Mouse (Mus musculus) testis, adult 2 months (tissue): ENCODE data around the gene Stxbp2. TPM values are rescaled to one million over a fixed set of nuclear protein-coding genes. Genes with fewer than 3 reads are reported as not detected.

Source experiments
- H3K27ac ChIP-seq: fragments of 200-500 bp; 2 replicates; pipeline ENCODE4 v1.5.1; 2012; ENCODE audit warnings: low read depth, low read length; ENCODE audit not compliant: control insufficient read depth, insufficient read depth
- H3K27me3 ChIP-seq: fragments of 200-500 bp; 2 replicates; pipeline ENCODE4 v1.6.1; 2012; ENCODE audit warnings: mild to moderate bottlenecking, low read length, moderate library complexity; ENCODE audit not compliant: control insufficient read depth, insufficient read depth
- H3K36me3 ChIP-seq: fragments of 200-500 bp; 2 replicates; pipeline ENCODE4 v1.6.1; 2012; ENCODE audit warnings: mild to moderate bottlenecking, low read length; ENCODE audit not compliant: control insufficient read depth, insufficient read depth
- H3K4me1 ChIP-seq: fragments of 200-500 bp; 2 replicates; pipeline ENCODE4 v1.6.1; 2012; ENCODE audit warnings: low read length; ENCODE audit not compliant: control insufficient read depth, insufficient read depth
- H3K4me3 ChIP-seq: fragments of 200-500 bp; 2 replicates; pipeline ENCODE4 v1.5.1; 2012; ENCODE audit warnings: low read depth, mild to moderate bottlenecking, low read length, moderate library complexity, mixed read lengths; ENCODE audit not compliant: control insufficient read depth
- CTCF ChIP-seq: fragments of 200-500 bp; IDR thresholded peaks from 2 replicates; pipeline ENCODE4 v1.5.1; 2012; ENCODE audit warnings: low read depth, mild to moderate bottlenecking, inconsistent platforms, low read length, moderate library complexity; ENCODE audit not compliant: control insufficient read depth, insufficient read depth, insufficient replicate concordance
- POLR2A ChIP-seq: fragments of 200-500 bp; IDR thresholded peaks from 2 replicates; pipeline ENCODE4 v1.6.1; 2012; ENCODE audit warnings: low read depth, mild to moderate bottlenecking, inconsistent platforms, low read length, moderate library complexity; ENCODE audit not compliant: control insufficient read depth
- polyA plus RNA-seq: library from polyadenylated mRNA; depleted of rRNA; stranded (reverse); fragments of >200 nt; gene quantifications from 2 replicates; pipeline ENCODE4 v1.2.3, GENCODE M21; 2012

Gene Stxbp2
- polyA plus RNA-seq, 1 experiment: 81.4 TPM

DNA sequence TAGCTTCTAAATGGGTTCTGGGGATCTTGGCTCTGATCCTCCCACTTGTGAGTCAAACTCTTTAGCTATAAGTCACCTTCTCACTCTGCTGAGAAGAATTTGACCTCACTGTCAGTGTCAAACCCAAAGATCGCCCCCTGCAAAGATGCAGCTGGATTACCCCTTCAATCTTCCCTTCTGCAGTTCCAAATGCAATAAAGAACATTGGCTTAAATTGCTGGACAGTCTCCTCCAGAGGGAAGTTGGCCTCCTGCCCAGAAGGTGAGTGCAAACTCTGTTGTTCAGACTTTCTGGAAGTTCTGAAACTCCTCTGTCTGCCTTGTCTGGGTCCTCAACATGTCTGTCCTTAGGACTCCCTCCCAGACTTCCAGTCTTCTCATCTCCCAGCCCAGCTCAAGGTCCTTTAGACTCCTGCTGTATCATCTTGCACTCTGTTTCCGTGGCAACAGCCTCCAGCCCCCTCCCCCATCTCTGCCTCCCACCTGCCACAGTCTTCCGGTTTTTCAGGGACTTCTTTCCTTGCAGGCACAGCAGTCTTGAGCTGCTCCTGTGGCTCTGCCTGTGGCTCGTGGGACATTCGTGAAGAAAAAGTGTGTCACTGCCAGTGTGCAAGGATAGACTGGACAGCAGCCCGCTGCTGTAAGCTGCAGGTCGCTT lies 26.1 kb downstream of the Stxbp2 start:
- Histone ChIP-seq H3K4me1 (peaks cover 10% of the 10 kb centered on the region), H3K36me3 (no peaks in the 10 kb centered on the region), H3K4me3 (peak overlapping the region; percentile 26), H3K27me3 (no peaks in the 10 kb centered on the region), H3K27ac (no peak overlapping the region)
- TF ChIP-seq POLR2A (no peak), CTCF (no peak)

DNA sequence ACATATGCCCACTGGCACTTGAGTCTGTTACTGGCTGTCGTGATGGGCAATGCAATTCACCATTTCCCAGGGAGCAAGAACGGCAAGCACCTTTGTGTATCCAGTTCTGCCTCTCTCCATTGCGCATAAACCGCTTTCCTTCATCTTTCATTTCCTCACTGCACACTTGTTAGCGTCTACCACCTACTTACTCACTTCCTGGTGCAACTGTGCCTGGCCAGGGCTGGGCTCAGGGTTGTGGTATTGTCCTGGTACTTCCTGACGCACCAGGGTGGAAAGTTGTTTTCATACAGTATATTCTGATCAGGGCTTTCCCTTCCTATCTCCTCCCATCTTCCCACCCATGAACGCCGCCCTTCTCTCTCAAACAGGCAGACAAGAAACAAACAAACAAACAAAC lies 30.1 kb downstream of the Stxbp2 start:
- H3K36me3 ChIP-seq: no peaks in the 10 kb centered on the region
- no peak overlapping the region for H3K4me3 ChIP-seq
- TF ChIP-seq CTCF (no peak), POLR2A (no peak)

DNA sequence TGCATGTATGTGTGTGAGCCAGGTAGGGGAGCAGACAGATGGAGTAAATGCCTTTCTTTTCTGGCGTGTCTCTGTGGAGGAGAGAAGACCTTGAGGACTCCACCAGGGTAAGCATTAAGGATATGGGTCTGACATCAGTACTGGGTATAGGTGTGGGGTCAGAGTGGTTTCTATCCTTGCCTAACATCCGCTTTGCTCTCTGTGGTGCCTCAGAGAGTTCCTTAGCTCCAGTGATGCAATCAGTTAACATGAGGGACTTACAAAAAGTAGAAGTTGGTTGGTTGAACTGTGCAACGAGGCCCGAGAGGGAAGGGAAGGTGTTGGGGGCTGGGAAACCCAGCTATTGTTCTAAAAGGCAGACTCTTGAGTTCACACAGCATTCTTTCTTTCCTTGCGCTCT lies 33.6 kb downstream of the Stxbp2 start:
- H3K27ac ChIP-seq: no peak overlapping the region
- no peaks in the 10 kb centered on the region for H3K27me3 ChIP-seq
- no peaks in the 10 kb centered on the region for H3K4me1 ChIP-seq
- no peak overlapping the region for H3K4me3 ChIP-seq
- TF ChIP-seq CTCF (no peak), POLR2A (no peak)
- no peaks in the 10 kb centered on the region for H3K36me3 ChIP-seq

More for the DNA sequence above, 30.1 kb downstream of the Stxbp2 start:
- H3K4me1 ChIP-seq: peaks cover 8% of the 10 kb centered on the region
- H3K27me3 ChIP-seq: no peaks in the 10 kb centered on the region
- H3K27ac ChIP-seq: no peak overlapping the region

DNA sequence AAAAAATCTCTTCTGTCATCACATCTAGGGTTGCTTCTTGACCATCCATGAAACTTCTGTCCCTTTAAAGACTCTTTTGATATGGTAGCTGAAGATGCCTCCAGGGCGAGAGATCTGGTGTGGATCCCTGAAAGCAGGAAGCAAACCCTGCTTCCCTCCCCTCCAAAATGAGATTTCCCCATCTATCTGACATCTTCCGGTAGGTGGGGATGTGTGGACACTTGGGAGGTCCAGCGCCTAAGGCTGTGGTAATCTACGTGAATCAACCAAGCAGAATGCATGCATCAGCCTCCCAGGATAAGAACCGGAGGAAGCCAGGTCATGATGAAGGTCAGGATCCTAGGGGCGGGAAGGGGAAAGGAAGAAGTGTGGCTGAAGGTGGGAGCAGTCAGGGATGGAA lies 34.8 kb downstream of the Stxbp2 start, which contains the start of gene Mcemp1:
Gene Mcemp1, plus strand, starts transcription at position 248 of the 400 bp plus-strand sequence.
- Histone ChIP-seq H3K4me3 (no peak within 1 kb of the TSS), H3K36me3 (no peaks in the 10 kb centered on the region), H3K27ac (no peak within 1 kb of the TSS), H3K27me3 (no peaks in the 10 kb centered on the region), H3K4me1 (no peaks in the 10 kb centered on the region)
- TF ChIP-seq CTCF (no peak), POLR2A (no peak)

DNA sequence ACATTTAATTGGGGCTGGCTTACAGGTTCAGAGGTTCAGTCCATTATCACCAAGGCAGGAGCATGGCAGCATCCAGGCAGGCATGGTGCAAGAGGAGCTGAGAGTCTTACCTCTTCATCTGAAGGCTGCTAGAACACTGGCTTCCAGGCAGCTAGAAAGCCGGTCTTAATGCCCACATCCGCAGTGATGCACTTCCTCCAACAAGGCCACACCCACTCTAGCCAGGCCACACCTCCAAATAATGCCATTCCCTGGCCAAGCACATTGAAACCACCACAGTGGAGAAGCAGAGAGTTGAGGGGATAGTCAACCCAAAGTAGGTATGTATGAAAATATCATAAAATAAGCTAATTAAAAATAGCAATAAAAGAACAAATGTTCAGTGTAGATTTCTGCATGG lies 39.6 kb downstream of the Stxbp2 start:
- Histone ChIP-seq H3K27ac (no peak overlapping the region), H3K4me3 (no peak overlapping the region), H3K4me1 (no peaks in the 10 kb centered on the region; the same call in 1 of the 2 replicates), H3K36me3 (no peaks in the 10 kb centered on the region), H3K27me3 (no peaks in the 10 kb centered on the region)
- TF ChIP-seq POLR2A: no peak
- no peak for TF ChIP-seq CTCF

DNA sequence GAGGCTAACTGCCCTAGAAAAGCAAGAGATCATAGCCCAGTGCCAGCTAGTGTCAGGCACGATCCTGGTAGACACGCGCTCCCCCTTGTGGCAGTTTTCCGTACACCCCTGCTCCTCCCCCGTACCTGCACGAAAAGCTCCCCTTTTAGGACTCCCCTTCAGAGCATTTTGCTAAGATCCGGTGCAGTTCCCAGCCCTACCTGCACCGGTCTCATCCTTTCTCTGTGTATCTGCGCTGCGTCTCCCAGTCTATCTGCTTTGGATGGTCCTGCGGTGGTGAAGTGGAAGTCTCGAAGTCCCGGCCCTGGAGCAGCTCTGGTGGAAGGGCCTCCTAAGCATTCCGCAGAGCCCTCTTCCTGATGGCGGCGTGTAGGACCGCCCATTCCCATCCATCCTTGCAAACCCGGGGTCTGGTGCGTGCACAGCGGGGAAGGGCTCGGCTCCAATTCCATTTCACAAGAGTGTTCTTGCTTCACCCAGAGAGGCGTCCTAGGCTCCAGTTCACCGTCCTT lies 41.3 kb downstream of the Stxbp2 start, which contains the start of gene Fcor:
Gene Fcor, minus strand, starts transcription at position 383 of the 512 bp plus-strand sequence.
- peak within 1 kb of the TSS; percentile 83 for H3K4me3 ChIP-seq
- peak; percentile 83 for TF ChIP-seq CTCF
- TF ChIP-seq POLR2A: no peak
- peaks cover 6% of the 10 kb centered on the region for H3K4me1 ChIP-seq
- no peaks in the 10 kb centered on the region for H3K27me3 ChIP-seq
- no peak within 1 kb of the TSS for H3K27ac ChIP-seq
- no peaks in the 10 kb centered on the region for H3K36me3 ChIP-seq

DNA sequence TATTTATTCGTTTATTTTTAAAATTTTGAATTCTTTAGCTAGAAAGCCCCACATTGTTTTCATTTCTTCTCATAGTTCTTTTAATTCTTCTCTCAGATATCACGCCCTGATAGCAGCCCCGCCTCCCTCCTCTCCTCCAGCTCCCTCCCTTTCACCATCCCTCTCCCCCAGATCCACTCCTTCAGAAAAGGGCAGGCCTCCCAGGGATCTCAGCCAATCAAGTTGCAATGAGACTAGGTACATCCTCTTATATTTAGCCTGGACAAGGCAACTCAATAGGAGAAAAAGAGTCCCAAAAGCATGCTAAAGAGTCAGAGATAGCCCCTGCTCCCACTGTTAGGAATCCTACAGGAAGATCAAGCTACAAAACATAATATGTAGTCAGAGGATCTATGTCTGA lies 43.9 kb downstream of the Stxbp2 start:
- Histone ChIP-seq H3K27me3 (no peaks in the 10 kb centered on the region), H3K4me1 (peaks cover 14% of the 10 kb centered on the region), H3K36me3 (no peaks in the 10 kb centered on the region; the same call in 1 of the 2 replicates), H3K27ac (no peak overlapping the region), H3K4me3 (no peak overlapping the region)
- TF ChIP-seq POLR2A: no peak
- TF ChIP-seq CTCF: no peak
